Mouse (Mus musculus) MEL (cell line): ENCODE measurements at regions not wholly inside any gene's neighbourhood (a gene's known extent, or its start where the extent isn't known, plus 50 kb on each side); places are given as distances from the start of the nearest gene placed in this dataset.

Experiments
- DNase-seq: peaks from one replicate; pipeline ENCODE4 v3.0.0; 2011; ENCODE audit warnings: low read depth, low spot score
- H3K27ac ChIP-seq: 2 replicates; pipeline ENCODE4 v1.5.1; 2012; ENCODE audit warnings: low read depth, mild to moderate bottlenecking, control low read depth, low read length, moderate library complexity; ENCODE audit not compliant: control insufficient read depth
- H3K27me3 ChIP-seq, 2 experiments: fragments of 150-350 bp in 1 of 2; sonication (generic) in 1 of 2; 2 replicates each; pipeline ENCODE4 v1.6.1; 2012; ENCODE audit warnings: low read length in 2 of 2, mild to moderate bottlenecking in 2 of 2, improper control_type of control experiment in 1 of 2, moderate library complexity in 1 of 2; ENCODE audit not compliant: insufficient read depth in 2 of 2, control insufficient read depth in 1 of 2
- H3K36me3 ChIP-seq, 2 experiments: 2 replicates each; pipeline ENCODE4 v1.6.1; 2012 to 2014; ENCODE audit warnings: low read length in 2 of 2, improper control_type of control experiment in 1 of 2, inconsistent platforms in 1 of 2, mild to moderate bottlenecking in 1 of 2; ENCODE audit not compliant: insufficient read depth in 2 of 2, control insufficient read depth in 1 of 2
- H3K4me1 ChIP-seq, 2 experiments: fragments of 150-350 bp in 1 of 2; sonication (generic) in 1 of 2; 2 replicates each; pipeline ENCODE4 v1.6.1; 2012; ENCODE audit warnings: low read length in 2 of 2, improper control_type of control experiment in 1 of 2, mild to moderate bottlenecking in 1 of 2; ENCODE audit not compliant: insufficient read depth in 2 of 2, control insufficient read depth in 1 of 2
- H3K4me3 ChIP-seq, 2 experiments: fragments of 150-350 bp in 1 of 2; sonication (generic) in 1 of 2; 2 replicates each; pipeline ENCODE4 v1.5.1; 2012; ENCODE audit warnings: low read depth in 2 of 2, low read length in 2 of 2, mild to moderate bottlenecking in 2 of 2, moderate library complexity in 2 of 2, control low read depth in 1 of 2, improper control_type of control experiment in 1 of 2; ENCODE audit not compliant: control insufficient read depth in 1 of 2, insufficient read depth in 1 of 2
- H3K79me2 ChIP-seq: 2 replicates; pipeline ENCODE4 v1.6.1; 2012; ENCODE audit warnings: mild to moderate bottlenecking, low read length, moderate library complexity; ENCODE audit not compliant: control insufficient read depth, poor library complexity, insufficient read depth
- H3K9ac ChIP-seq: 2 replicates; pipeline ENCODE4 v1.6.1; 2012; ENCODE audit warnings: low read depth, mild to moderate bottlenecking, control low read depth, low read length, moderate library complexity; ENCODE audit not compliant: control insufficient read depth, poor library complexity, severe bottlenecking
- H3K9me3 ChIP-seq: fragments of 150-350 bp; sonication (generic); replicated peaks from 2 replicates; pipeline ENCODE4 v1.6.1; 2012; ENCODE audit warnings: mild to moderate bottlenecking, low read length, improper control_type of control experiment, moderate library complexity; ENCODE audit not compliant: insufficient read depth
- CHD1 ChIP-seq: IDR thresholded peaks from 2 replicates; pipeline ENCODE4 v1.6.1; 2012; ENCODE audit warnings: low read depth, mild to moderate bottlenecking, inconsistent platforms, low read length, improper control_type of control experiment
- CHD2 ChIP-seq: IDR thresholded peaks from 2 replicates; pipeline ENCODE4 v1.6.1; 2011; ENCODE audit warnings: low read length, improper control_type of control experiment
- CTCF ChIP-seq, 3 experiments: IDR thresholded peaks in 2 of 3; conservative IDR thresholded peaks in 1 of 3; 2 replicates each; pipeline ENCODE4 v1.5.1; 2011 to 2012; ENCODE audit warnings: low read length in 3 of 3, low read depth in 2 of 3, mild to moderate bottlenecking in 2 of 3, improper control_type of control experiment in 1 of 3, inconsistent platforms in 1 of 3, mixed read lengths in 1 of 3, moderate library complexity in 1 of 3; ENCODE audit not compliant: control insufficient read depth in 1 of 3, insufficient read depth in 1 of 3, poor library complexity in 1 of 3, severe bottlenecking in 1 of 3
- EP300 ChIP-seq, 2 experiments: IDR thresholded peaks; 2 replicates each; pipeline ENCODE4 v1.6.1; 2011; ENCODE audit warnings: improper control_type of control experiment in 2 of 2, low read length in 2 of 2, low read depth in 1 of 2, mild to moderate bottlenecking in 1 of 2
- GABPA ChIP-seq: IDR thresholded peaks from 2 replicates; pipeline ENCODE4 v1.6.1; 2012; ENCODE audit warnings: low read depth, mild to moderate bottlenecking, inconsistent platforms, low read length, improper control_type of control experiment, moderate library complexity
- GATA1 ChIP-seq: IDR thresholded peaks from 2 replicates; pipeline ENCODE4 v1.6.1; 2011; ENCODE audit warnings: low read depth, low read length, improper control_type of control experiment
- JUND ChIP-seq: IDR thresholded peaks from 2 replicates; pipeline ENCODE4 v1.6.1; 2011; ENCODE audit warnings: low read depth, mild to moderate bottlenecking, improper control_type of control experiment, low read length
- KAT2A ChIP-seq: conservative IDR thresholded peaks from 2 replicates; pipeline ENCODE4 v1.6.1; 2012; ENCODE audit warnings: low read depth, low read length, improper control_type of control experiment, inconsistent platforms
- MAFK ChIP-seq: IDR thresholded peaks from 2 replicates; pipeline ENCODE4 v1.6.1; 2011; ENCODE audit warnings: low read depth, mild to moderate bottlenecking, low read length, improper control_type of control experiment, borderline replicate concordance
- MAX ChIP-seq: IDR thresholded peaks from 2 replicates; pipeline ENCODE4 v1.6.1; 2011; ENCODE audit warnings: low read length, improper control_type of control experiment
- MXI1 ChIP-seq: IDR thresholded peaks from 2 replicates; pipeline ENCODE4 v1.6.1; 2011; ENCODE audit warnings: mild to moderate bottlenecking, low read depth, low read length, improper control_type of control experiment
- MYB ChIP-seq: IDR thresholded peaks from 2 replicates; pipeline ENCODE4 v1.6.1; 2011; ENCODE audit warnings: mild to moderate bottlenecking, low read depth, low read length, improper control_type of control experiment
- MYC ChIP-seq: IDR thresholded peaks from 2 replicates; pipeline ENCODE4 v1.6.1; 2011; ENCODE audit warnings: low read depth, mild to moderate bottlenecking, low read length, improper control_type of control experiment, moderate library complexity
- NRF1 ChIP-seq: IDR thresholded peaks from 2 replicates; pipeline ENCODE4 v1.6.1; 2014; ENCODE audit warnings: low read depth, mild to moderate bottlenecking, inconsistent platforms, low read length, improper control_type of control experiment, moderate library complexity; ENCODE audit not compliant: poor library complexity, insufficient read depth, severe bottlenecking
- POLR2A ChIP-seq, 2 experiments: IDR thresholded peaks; 2 replicates each; pipeline ENCODE4 v1.6.1; 2011 to 2012; ENCODE audit warnings: low read length in 2 of 2, mild to moderate bottlenecking in 2 of 2, control low read depth in 1 of 2, improper control_type of control experiment in 1 of 2, low read depth in 1 of 2, moderate library complexity in 1 of 2; ENCODE audit not compliant: control insufficient read depth in 1 of 2, insufficient read depth in 1 of 2, poor library complexity in 1 of 2
- POLR2AphosphoS2 ChIP-seq: IDR thresholded peaks from 2 replicates; pipeline ENCODE4 v1.6.1; 2011; ENCODE audit warnings: low read length, improper control_type of control experiment
- RCOR1 ChIP-seq: IDR thresholded peaks from 2 replicates; pipeline ENCODE4 v1.6.1; 2012; ENCODE audit warnings: low read depth, mild to moderate bottlenecking, inconsistent platforms, low read length, improper control_type of control experiment
- TAL1 ChIP-seq: IDR thresholded peaks from 2 replicates; pipeline ENCODE4 v1.6.1; 2012; ENCODE audit warnings: mild to moderate bottlenecking, inconsistent platforms, low read length, moderate library complexity, mixed read lengths
- TCF12 ChIP-seq: IDR thresholded peaks from 2 replicates; pipeline ENCODE4 v1.6.1; 2014; ENCODE audit warnings: low read depth, mild to moderate bottlenecking, inconsistent platforms, low read length, improper control_type of control experiment, moderate library complexity
- UBTF ChIP-seq: IDR thresholded peaks from 2 replicates; pipeline ENCODE4 v1.6.1; 2012; ENCODE audit warnings: low read depth, mild to moderate bottlenecking, inconsistent platforms, low read length, improper control_type of control experiment, moderate library complexity, borderline replicate concordance; ENCODE audit not compliant: insufficient read depth
- USF1 ChIP-seq: IDR thresholded peaks from 2 replicates; pipeline ENCODE4 v1.6.1; 2014; ENCODE audit warnings: low read depth, mild to moderate bottlenecking, inconsistent platforms, low read length, improper control_type of control experiment, moderate library complexity
- USF2 ChIP-seq, 2 experiments: IDR thresholded peaks; 2 replicates each; pipeline ENCODE4 v1.6.1; 2011 to 2012; ENCODE audit warnings: improper control_type of control experiment in 2 of 2, low read length in 2 of 2, borderline replicate concordance in 1 of 2, inconsistent platforms in 1 of 2, low read depth in 1 of 2, mild to moderate bottlenecking in 1 of 2; ENCODE audit not compliant: insufficient read depth in 1 of 2
- ZKSCAN1 ChIP-seq: IDR thresholded peaks from 2 replicates; pipeline ENCODE4 v1.6.1; 2012; ENCODE audit warnings: low read depth, mild to moderate bottlenecking, inconsistent platforms, low read length, improper control_type of control experiment, moderate library complexity
- ZNF384 ChIP-seq: IDR thresholded peaks from 2 replicates; pipeline ENCODE4 v1.6.1; 2012; ENCODE audit warnings: low read depth, mild to moderate bottlenecking, inconsistent platforms, low read length, improper control_type of control experiment

DNA sequence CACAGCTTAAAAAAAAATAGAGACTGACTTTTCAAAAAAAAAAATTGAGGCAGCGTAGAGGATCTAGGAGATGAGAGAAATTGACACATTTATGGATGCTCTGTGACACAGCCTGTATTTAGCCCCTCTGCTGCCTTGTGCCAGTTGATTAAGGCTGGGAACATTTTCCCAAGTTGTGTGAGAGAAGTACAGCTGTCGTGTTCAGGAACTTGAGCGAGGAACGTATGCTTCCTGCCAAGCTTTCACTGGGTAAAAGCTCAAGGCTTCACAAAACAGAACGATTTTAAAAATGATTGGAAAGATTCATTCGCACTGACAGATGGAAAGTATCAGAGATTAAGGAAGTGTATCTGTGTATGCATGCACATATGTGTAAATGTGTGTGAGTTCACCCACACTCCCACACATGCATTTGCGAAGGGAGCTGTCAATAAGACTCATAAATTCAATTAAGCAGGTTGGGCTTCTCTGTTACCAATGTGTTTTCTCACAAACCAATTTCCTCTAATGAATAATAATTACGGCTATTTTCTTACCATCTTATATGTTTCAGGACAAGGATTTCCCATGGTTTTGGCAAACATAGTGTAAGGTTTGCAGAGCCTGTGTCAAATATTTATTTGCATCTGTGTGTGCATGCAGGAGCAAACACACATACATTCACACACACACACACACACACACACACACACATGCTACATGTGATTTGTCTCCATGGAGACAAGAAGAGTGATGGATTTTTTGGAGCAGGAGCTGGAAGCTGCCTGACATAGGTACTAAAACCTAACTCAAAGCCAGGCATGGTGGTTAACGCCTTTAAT, 662.9 kb upstream of the Kirrel3 start:
- Histone ChIP-seq H3K4me1 (no peaks in the 10 kb centered on the region), H3K27me3 (no peaks in the 10 kb centered on the region), H3K4me3 (no peak overlapping the region), H3K79me2 (no peaks in the 10 kb centered on the region), H3K9ac (no peak overlapping the region), H3K27ac (no peak overlapping the region), H3K9me3 (no peaks in the 10 kb centered on the region), H3K36me3 (no peaks in the 10 kb centered on the region)
- no peak for TF ChIP-seq EP300 (IDR thresholded peaks at IDR 0.05; ENCODE audit: low read depth in 1 of 2, low read length in 2 of 2)
- TF ChIP-seq POLR2A (IDR thresholded peaks at IDR 0.05; ENCODE audit: control insufficient read depth in 1 of 2, insufficient read depth in 1 of 2, low read depth in 1 of 2, low read length in 2 of 2, poor library complexity in 1 of 2): no peak
- no peak for TF ChIP-seq JUND
- TF ChIP-seq MYC: no peak
- no peak for TF ChIP-seq UBTF
- no peak for TF ChIP-seq POLR2AphosphoS2
- no peak for TF ChIP-seq KAT2A
- no peak for TF ChIP-seq MXI1
- TF ChIP-seq RCOR1: no peak
- no peak for TF ChIP-seq TAL1
- no peak for TF ChIP-seq GABPA
- no peak for TF ChIP-seq TCF12
- TF ChIP-seq CHD2: no peak
- no peak for TF ChIP-seq MAFK
- no peak for TF ChIP-seq GATA1
- no peak for TF ChIP-seq ZKSCAN1
- no peak for TF ChIP-seq MAX
- TF ChIP-seq CHD1: no peak
- no peak for TF ChIP-seq USF1
- no peak for TF ChIP-seq NRF1
- no peak for DNase-seq

DNA sequence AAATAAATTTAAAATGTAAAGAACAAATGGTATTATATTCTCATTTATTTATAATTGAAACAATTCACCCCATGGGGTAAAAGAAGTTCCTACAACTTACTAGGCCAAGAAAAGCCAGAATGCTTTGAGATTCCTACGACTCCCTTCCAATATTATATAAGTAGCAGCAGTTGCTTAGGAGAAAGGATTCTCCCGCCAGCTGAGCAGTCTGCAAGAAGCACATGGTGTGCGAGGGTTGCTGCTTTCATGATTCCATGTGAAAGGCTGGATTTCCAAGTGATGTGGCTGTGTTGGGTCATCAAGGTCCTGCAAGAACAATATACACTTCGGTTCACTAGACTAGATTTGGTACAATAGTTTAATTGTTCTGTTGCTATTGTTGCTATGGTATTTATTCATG, 659.6 kb upstream of the Kirrel3 start:
- Histone ChIP-seq H3K79me2 (no peaks in the 10 kb centered on the region), H3K4me1 (no peaks in the 10 kb centered on the region), H3K4me3 (no peak overlapping the region), H3K36me3 (no peaks in the 10 kb centered on the region), H3K27me3 (no peaks in the 10 kb centered on the region), H3K27ac (no peak overlapping the region), H3K9me3 (no peaks in the 10 kb centered on the region), H3K9ac (no peak overlapping the region)
- TF ChIP-seq MYB (no peak), USF2 (IDR thresholded peaks at IDR 0.05; ENCODE audit: borderline replicate concordance in 1 of 2, insufficient read depth in 1 of 2, low read depth in 1 of 2, low read length in 2 of 2) (no peak), UBTF (no peak), MYC (no peak), USF1 (no peak), POLR2AphosphoS2 (no peak), TCF12 (no peak), CTCF (IDR thresholded peaks at IDR 0.05 in 2 of 3, conservative IDR thresholded peaks at IDR 0.05 in 1 of 3; ENCODE audit: control insufficient read depth in 1 of 3, insufficient read depth in 1 of 3, low read depth in 2 of 3, low read length in 3 of 3, poor library complexity in 1 of 3, severe bottlenecking in 1 of 3) (no peak), MAX (no peak), MAFK (no peak), TAL1 (no peak), GATA1 (no peak), ZNF384 (no peak)
- DNase-seq: no peak
